Comparison of ENCODE assay signal across 8 mouse cellular contexts in genomic region chr17:56716655-56717362, GRCm38 (mm10). TPM values are rescaled to one million over a fixed set of nuclear protein-coding genes. Genes with fewer than 3 reads are reported as not detected.
A peak's percentile ranks its signal among the peaks of the same experiment; 100 is the strongest.
DNase-seq lines count a peak whose midpoint lies in the region; ATAC-seq and TF ChIP-seq lines count a peak whose summit lies in the region.

No protein-coding gene starts in this region.

- DNase-seq in G1E (ENCODE audit: low spot score), result peak; percentile 91
- DNase-seq in cerebellum, adult 18-20 months, result peak; percentile 93 to 95
- DNase-seq in heart, postnatal 36 days, result peak; percentile 96
- DNase-seq in layer of hippocampus, adult 2 months (ENCODE audit: low spot score in 2 of 2), result peak; percentile 97 to 98
- DNase-seq in lung, embryonic 14.5 days, result peak; percentile 100
- peak; percentile 96 for DNase-seq in thymus, adult 2 months

- peak; percentile 83 for ATAC-seq in G1E (ENCODE audit: extremely low read depth, insufficient number of reproducible peaks, low FRiP score, poor library complexity, severe bottlenecking)
- ATAC-seq in forebrain, embryonic 16.5 days, result peak; percentile 93
- peak; percentile 93 for ATAC-seq in lung, embryonic 14.5 days (ENCODE audit: insufficient read depth)

- TF ChIP-seq POLR2A in olfactory bulb, adult 2 months (IDR thresholded peaks at IDR 0.05; ENCODE audit: insufficient read depth, low read depth, low read length), result peak; percentile 31; the same call in 1 of the 2 replicates
- peak; percentile 44; the same call in 1 of the 2 replicates for TF ChIP-seq POLR2A in thymus, adult 2 months (IDR thresholded peaks at IDR 0.05; ENCODE audit: control insufficient read depth, extremely low read depth, insufficient read depth, low read length, poor library complexity)

- peaks cover 61% of the 10 kb centered on the region for H3K4me1 ChIP-seq in G1E (ENCODE audit: insufficient read depth, low read depth, low read length)
- H3K4me1 ChIP-seq in forebrain, embryonic 16.5 days (replicated peaks; ENCODE audit: control insufficient read depth, insufficient read depth, low read length), result peaks cover 30% of the 10 kb centered on the region
- H3K4me1 ChIP-seq in lung, embryonic 14.5 days (ENCODE audit: insufficient read depth), result peaks cover 12% of the 10 kb centered on the region
- peaks cover 39% of the 10 kb centered on the region for H3K4me1 ChIP-seq in olfactory bulb, adult 2 months (ENCODE audit: control insufficient read depth, insufficient read depth, low read length)
- peaks cover 21% of the 10 kb centered on the region for H3K4me1 ChIP-seq in thymus, adult 2 months (replicated peaks; ENCODE audit: control insufficient read depth, insufficient read depth, low read length)

- H3K4me2 ChIP-seq in forebrain, embryonic 16.5 days (ENCODE audit: low read length), result peak overlapping the region; percentile 73
- H3K4me2 ChIP-seq in lung, embryonic 14.5 days, result peak overlapping the region; percentile 87

- H3K27ac ChIP-seq in forebrain, embryonic 16.5 days (ENCODE audit: low read length), result peak overlapping the region; percentile 86
- H3K27ac ChIP-seq in layer of hippocampus, adult 2 months, result peak overlapping the region; percentile 97
- H3K27ac ChIP-seq in lung, embryonic 14.5 days (ENCODE audit: low read depth), result peak overlapping the region; percentile 48
- peak overlapping the region; percentile 78 for H3K27ac ChIP-seq in olfactory bulb, adult 2 months (ENCODE audit: insufficient read depth, low read depth, low read length)
- peak overlapping the region; percentile 21 for H3K27ac ChIP-seq in thymus, adult 2 months (ENCODE audit: control insufficient read depth, insufficient read depth, low read length)

- under 1% methylated on average over 55 of the region's 55 CpGs for WGBS in forebrain, embryonic 16.5 days
- under 1% methylated on average over 55 of the region's 55 CpGs for WGBS in lung, embryonic 14.5 days
- WGBS in olfactory bulb, adult 2 months, result under 1% methylated on average over 55 of the region's 55 CpGs
- under 1% methylated on average over 55 of the region's 55 CpGs for WGBS in thymus, adult 2 months

- intact Hi-C loops in heart, postnatal 36 days (cut with DNase I), result loop anchor here (5.0 kb wide), 3 partner anchors 90 to 130 kb away; partner anchors contain the start of genes Catsperd, Lonp1 and Rpl36

- H3K9me3 ChIP-seq in G1E (replicated peaks), result no peaks in the 10 kb centered on the region
- no peaks in the 10 kb centered on the region for H3K9me3 ChIP-seq in forebrain, embryonic 16.5 days (ENCODE audit: control insufficient read depth, low read length)
- H3K9me3 ChIP-seq in lung, embryonic 14.5 days (ENCODE audit: low read depth, low read length), result no peaks in the 10 kb centered on the region

- TF ChIP-seq CTCF in G1E (IDR thresholded peaks at IDR 0.05; ENCODE audit: low read depth, low read length), result no peak
- TF ChIP-seq CTCF in layer of hippocampus, adult 2 months (conservative IDR thresholded peaks at IDR 0.05), result no peak
- no peak for TF ChIP-seq CTCF in lung, embryonic 14.5 days (IDR thresholded peaks at IDR 0.05; ENCODE audit: low read depth)
- no peak for TF ChIP-seq CTCF in olfactory bulb, adult 2 months (IDR thresholded peaks at IDR 0.05; ENCODE audit: insufficient read depth, low read depth, low read length)
- no peak for TF ChIP-seq CTCF in thymus, adult 2 months (IDR thresholded peaks at IDR 0.05; ENCODE audit: borderline replicate concordance, control insufficient read depth, extremely low read depth, insufficient read depth, low read length, poor library complexity)

- H3K9ac ChIP-seq in forebrain, embryonic 16.5 days (replicated peaks; ENCODE audit: low read depth, low read length), result peak overlapping the region; percentile 92
- H3K9ac ChIP-seq in lung, embryonic 14.5 days, result peak overlapping the region; percentile 89

- no peaks in the 10 kb centered on the region for H3K27me3 ChIP-seq in G1E (ENCODE audit: insufficient read depth, low read length)
- no peaks in the 10 kb centered on the region for H3K27me3 ChIP-seq in forebrain, embryonic 16.5 days (replicated peaks; ENCODE audit: control insufficient read depth, insufficient read depth, low read length)
- H3K27me3 ChIP-seq in lung, embryonic 14.5 days (ENCODE audit: insufficient read depth, low read length), result no peaks in the 10 kb centered on the region
- H3K27me3 ChIP-seq in thymus, adult 2 months (ENCODE audit: control insufficient read depth, insufficient read depth, low read length), result no peaks in the 10 kb centered on the region

- peaks cover 70% of the 10 kb centered on the region for H3K36me3 ChIP-seq in G1E (replicated peaks)
- peaks cover 4% of the 10 kb centered on the region; the same call in 1 of the 2 replicates for H3K36me3 ChIP-seq in forebrain, embryonic 16.5 days (ENCODE audit: control insufficient read depth, insufficient read depth)
- H3K36me3 ChIP-seq in lung, embryonic 14.5 days (ENCODE audit: insufficient read depth), result peaks cover 22% of the 10 kb centered on the region
- peaks cover 7% of the 10 kb centered on the region for H3K36me3 ChIP-seq in thymus, adult 2 months (ENCODE audit: control insufficient read depth, insufficient read depth, low read length)

- peak overlapping the region; percentile 86 for H3K4me3 ChIP-seq in G1E (ENCODE audit: low read depth, low read length)
- H3K4me3 ChIP-seq in forebrain, embryonic 16.5 days (replicated peaks; ENCODE audit: low read length), result peak overlapping the region; percentile 87
- H3K4me3 ChIP-seq in layer of hippocampus, adult 2 months, result peak overlapping the region; percentile 73
- H3K4me3 ChIP-seq in lung, embryonic 14.5 days (ENCODE audit: low read depth, low read length), result peak overlapping the region; percentile 88
- H3K4me3 ChIP-seq in olfactory bulb, adult 2 months (ENCODE audit: insufficient read depth, low read depth, low read length), result peak overlapping the region; percentile 92
- H3K4me3 ChIP-seq in thymus, adult 2 months (ENCODE audit: control insufficient read depth, insufficient read depth, low read length), result peak overlapping the region; percentile 92

RNA-seq across cellular contexts. Expression of gene Ndufa11, which starts 0.8 kb away (rescaled TPM):
- total RNA-seq in G1E (2014; fragmentation: Nextera tagmentation) (60.5 and 74.9 TPM in 2 replicates), G1E (2017) (186 and 247 TPM in 2 replicates)
- 270 and 319 TPM in 2 replicates for polyA plus RNA-seq in G1E (2012)
- 377 and 426 TPM in 2 replicates for polyA plus RNA-seq in forebrain, embryonic 16.5 days (2015; fragmentation: Nextera tagmentation; extraction: Ambion mirVana)
- 100 to 1,000 TPM; 847 to 875 TPM for total RNA-seq in heart, postnatal 36 days (2021)
- total RNA-seq in layer of hippocampus, adult 2 months (2021), result 100 to 1,000 TPM; 196 to 229 TPM
- 449 and 463 TPM in 2 replicates for polyA plus RNA-seq in lung, embryonic 14.5 days (2014; fragmentation: Nextera tagmentation; extraction: Ambion mirVana)
- not detected in 2 replicates for polyA plus RNA-seq in olfactory bulb, adult 2 months (2012; ENCODE audit: insufficient read depth, insufficient read length, low replicate concordance, missing spikeins)
- 601 and 855 TPM in 2 replicates for polyA plus RNA-seq in thymus, adult 2 months (2012; rRNA removed)

RNA-seq across cellular contexts. Expression of gene Vmac, which starts 1.0 kb away (rescaled TPM):
- total RNA-seq in G1E (2014; fragmentation: Nextera tagmentation), result 32.0 and 46.9 TPM in 2 replicates
- total RNA-seq in G1E (2017), result 9.4 and 10.3 TPM in 2 replicates
- 12.9 and 16.3 TPM in 2 replicates for polyA plus RNA-seq in G1E (2012)
- 20.6 and 21.8 TPM in 2 replicates for polyA plus RNA-seq in forebrain, embryonic 16.5 days (2015; fragmentation: Nextera tagmentation; extraction: Ambion mirVana)
- 1 to 10 TPM; 3.1 to 4.9 TPM for total RNA-seq in heart, postnatal 36 days (2021)
- total RNA-seq in layer of hippocampus, adult 2 months (2021), result 10 to 100 TPM; 10.2 to 12.5 TPM
- 18.5 and 19.6 TPM in 2 replicates for polyA plus RNA-seq in lung, embryonic 14.5 days (2014; fragmentation: Nextera tagmentation; extraction: Ambion mirVana)
- not detected in 2 replicates for polyA plus RNA-seq in olfactory bulb, adult 2 months (2012; ENCODE audit: insufficient read depth, insufficient read length, low replicate concordance, missing spikeins)
- polyA plus RNA-seq in thymus, adult 2 months (2012; rRNA removed), result 52.3 and 58.9 TPM in 2 replicates

RNA-seq across cellular contexts. Expression of gene Nrtn, which starts 40.5 kb away (rescaled TPM):
- total RNA-seq in G1E (2014; fragmentation: Nextera tagmentation) (not detected in 2 replicates), G1E (2017) (not detected in 2 replicates)
- polyA plus RNA-seq in G1E (2012), result not detected in 2 replicates
- 0.73 and 0.84 TPM in 2 replicates for polyA plus RNA-seq in forebrain, embryonic 16.5 days (2015; fragmentation: Nextera tagmentation; extraction: Ambion mirVana)
- total RNA-seq in heart, postnatal 36 days (2021), result 10 to 100 TPM; 27.5 to 29.4 TPM
- total RNA-seq in layer of hippocampus, adult 2 months (2021), result 1 to 10 TPM; 2.5 to 3.3 TPM
- 9.5 and 12.1 TPM in 2 replicates for polyA plus RNA-seq in lung, embryonic 14.5 days (2014; fragmentation: Nextera tagmentation; extraction: Ambion mirVana)
- not detected in 2 replicates for polyA plus RNA-seq in olfactory bulb, adult 2 months (2012; ENCODE audit: insufficient read depth, insufficient read length, low replicate concordance, missing spikeins)
- polyA plus RNA-seq in thymus, adult 2 months (2012; rRNA removed), result 37.6 and 44.4 TPM in 2 replicates

RNA-seq across cellular contexts. Expression of gene Ranbp3, which starts 43.7 kb away (rescaled TPM):
- total RNA-seq in G1E (2014; fragmentation: Nextera tagmentation), result 39.4 and 54.7 TPM in 2 replicates
- total RNA-seq in G1E (2017), result 70.5 and 83.3 TPM in 2 replicates
- polyA plus RNA-seq in G1E (2012), result 142 and 143 TPM in 2 replicates
- 114 and 120 TPM in 2 replicates for polyA plus RNA-seq in forebrain, embryonic 16.5 days (2015; fragmentation: Nextera tagmentation; extraction: Ambion mirVana)
- 10 to 100 TPM; 34.9 to 38.0 TPM for total RNA-seq in heart, postnatal 36 days (2021)
- total RNA-seq in layer of hippocampus, adult 2 months (2021), result 10 to 100 TPM; 87.5 to 89.6 TPM
- 93.8 and 105 TPM in 2 replicates for polyA plus RNA-seq in lung, embryonic 14.5 days (2014; fragmentation: Nextera tagmentation; extraction: Ambion mirVana)
- not detected in 2 replicates for polyA plus RNA-seq in olfactory bulb, adult 2 months (2012; ENCODE audit: insufficient read depth, insufficient read length, low replicate concordance, missing spikeins)
- polyA plus RNA-seq in thymus, adult 2 months (2012; rRNA removed), result 187 and 191 TPM in 2 replicates

RNA-seq across cellular contexts. Expression of gene Dus3l, which starts 47.7 kb away (rescaled TPM):
- total RNA-seq in G1E (2014; fragmentation: Nextera tagmentation), result 8.7 and 12.0 TPM in 2 replicates
- total RNA-seq in G1E (2017), result 12.4 and 15.0 TPM in 2 replicates
- polyA plus RNA-seq in G1E (2012), result 52.5 and 57.1 TPM in 2 replicates
- 73.5 and 90.4 TPM in 2 replicates for polyA plus RNA-seq in forebrain, embryonic 16.5 days (2015; fragmentation: Nextera tagmentation; extraction: Ambion mirVana)
- total RNA-seq in heart, postnatal 36 days (2021), result 10 to 100 TPM; 18.8 to 20.3 TPM
- 10 to 100 TPM; 73.9 to 74.4 TPM for total RNA-seq in layer of hippocampus, adult 2 months (2021)
- 40.5 and 42.3 TPM in 2 replicates for polyA plus RNA-seq in lung, embryonic 14.5 days (2014; fragmentation: Nextera tagmentation; extraction: Ambion mirVana)
- not detected in 2 replicates for polyA plus RNA-seq in olfactory bulb, adult 2 months (2012; ENCODE audit: insufficient read depth, insufficient read length, low replicate concordance, missing spikeins)
- 142 and 157 TPM in 2 replicates for polyA plus RNA-seq in thymus, adult 2 months (2012; rRNA removed)

Comparison
In these comparisons a context has a peak if more than half of its experiments do, and no peak if none do; other contexts are left out.
1. Peak in every context shown above with its lines: DNase-seq, ATAC-seq, H3K4me3 ChIP-seq and H3K27ac ChIP-seq.
2. H3K27ac ChIP-seq: peak in every context shown above with its lines; median percentile 97 in layer of hippocampus, adult 2 months; 86 in forebrain, embryonic 16.5 days; 78 in olfactory bulb, adult 2 months; 48 in lung, embryonic 14.5 days; 21 in thymus, adult 2 months.